Mouse (Mus musculus) activated CD4-positive, CD25-positive, alpha-beta regulatory T cell, adult 4 months (primary cell): ENCODE measurements around the gene Gtpbp4. TPM values are rescaled to one million over a fixed set of nuclear protein-coding genes. Genes with fewer than 3 reads are reported as not detected.
"Not testable (repeated sequence)": the region's sequence is repeated elsewhere in the genome, so short reads cannot be mapped to it uniquely, and the experiment has no call there.

Experiments used
- ATAC-seq: one replicate; pipeline ENCODE4 v1.8.0; 2017
- polyA plus RNA-seq, 2 experiments: library from polyadenylated mRNA; unstranded; fragments of 100-300 nt; shearing (Covaris generic); gene quantifications; one replicate each; pipeline ENCODE4 v1.2.1; 2017

Gtpbp4 gene
- polyA plus RNA-seq, 2 experiments from 2014 or later = 71.5 to 73.1 TPM

- no peak for ATAC-seq
Observed at GRCm38 (mm10) chr13:8972369-8972768, 23.5 kb downstream of the Gtpbp4 start.

- no peak for ATAC-seq
Observed at GRCm38 (mm10) chr13:8967742-8968141, 28.1 kb downstream of the Gtpbp4 start.

- no peak for ATAC-seq
Observed at GRCm38 (mm10) chr13:8965224-8965623, 30.7 kb downstream of the Gtpbp4 start.

- not testable (repeated sequence) for ATAC-seq
Observed at GRCm38 (mm10) chr13:8962266-8962665, 33.6 kb downstream of the Gtpbp4 start.

GRCm38 (mm10) chr13:8961128-8961888, 34.6 kb downstream of the Gtpbp4 start:
- ATAC-seq = not testable (repeated sequence)

GRCm38 (mm10) chr13:8959554-8959953, 36.3 kb downstream of the Gtpbp4 start:
- not testable (repeated sequence) for ATAC-seq

GRCm38 (mm10) chr13:8959058-8959457, 36.8 kb downstream of the Gtpbp4 start:
- ATAC-seq = not testable (repeated sequence)

- ATAC-seq = not testable (repeated sequence)
Observed at GRCm38 (mm10) chr13:8956873-8957272, 39.0 kb downstream of the Gtpbp4 start.

GRCm38 (mm10) chr13:8955127-8955526, 40.8 kb downstream of the Gtpbp4 start:
- ATAC-seq = not testable (repeated sequence)

- ATAC-seq = not testable (repeated sequence)
Observed at GRCm38 (mm10) chr13:8952563-8952962, 43.3 kb downstream of the Gtpbp4 start, which contains the start of gene Idi2. Gene Idi2 (plus strand): TSS chr13:8952863.

- ATAC-seq = not testable (repeated sequence)
Observed at GRCm38 (mm10) chr13:8948131-8948530, 47.8 kb downstream of the Gtpbp4 start, which contains the start of gene Gm9745. Gene Gm9745 (minus strand): TSS chr13:8948231.

GRCm38 (mm10) chr13:8943828-8944227, 52.1 kb downstream of the Gtpbp4 start:
- ATAC-seq = not testable (repeated sequence)

GRCm38 (mm10) chr13:8941701-8942100, 54.2 kb downstream of the Gtpbp4 start:
- not testable (repeated sequence) for ATAC-seq

- not testable (repeated sequence) for ATAC-seq
Observed at GRCm38 (mm10) chr13:8941110-8941509, 54.8 kb downstream of the Gtpbp4 start.

GRCm38 (mm10) chr13:8937611-8938140, 58.2 kb downstream of the Gtpbp4 start:
- ATAC-seq = not testable (repeated sequence)

GRCm38 (mm10) chr13:8933499-8933898, 62.4 kb downstream of the Gtpbp4 start:
- no peak for ATAC-seq

Other genes with a start within 250 kb of the Gtpbp4 start
- 10 to 100 TPM; 41.7 to 47.6 TPM for gene Wdr37, start 124.2 kb downstream of the Gtpbp4 start, polyA plus RNA-seq
- 10 to 100 TPM; 37.8 to 53.1 TPM for gene Idi1, start 110.6 kb downstream of the Gtpbp4 start, polyA plus RNA-seq
- not detected for gene Gm9745, start 47.9 kb downstream of the Gtpbp4 start, polyA plus RNA-seq
- gene Idi2, start 43.2 kb downstream of the Gtpbp4 start, polyA plus RNA-seq = under 1 TPM in 1 of 2 experiments, not detected in 1; 0.52 TPM
- gene Larp4b, start 97.8 kb upstream of the Gtpbp4 start, polyA plus RNA-seq = 10 to 100 TPM; 29.8 to 36.9 TPM